Mouse (Mus musculus) kidney, adult 2 months (tissue): ENCODE results near the gene Supt6.

Experiments
- CTCF ChIP-seq: fragments of 200-500 bp; conservative IDR thresholded peaks from 2 replicates; pipeline ENCODE4 v1.5.1; 2011; ENCODE audit warnings: low read depth, mild to moderate bottlenecking, control low read depth, low read length, moderate library complexity, mixed read lengths; ENCODE audit not compliant: insufficient read depth, insufficient read length
- POLR2A ChIP-seq: fragments of 200-500 bp; IDR thresholded peaks from one replicate; pipeline ENCODE4 v1.6.1; 2011; ENCODE audit warnings: low read depth, low read length, control low read depth

DNA sequence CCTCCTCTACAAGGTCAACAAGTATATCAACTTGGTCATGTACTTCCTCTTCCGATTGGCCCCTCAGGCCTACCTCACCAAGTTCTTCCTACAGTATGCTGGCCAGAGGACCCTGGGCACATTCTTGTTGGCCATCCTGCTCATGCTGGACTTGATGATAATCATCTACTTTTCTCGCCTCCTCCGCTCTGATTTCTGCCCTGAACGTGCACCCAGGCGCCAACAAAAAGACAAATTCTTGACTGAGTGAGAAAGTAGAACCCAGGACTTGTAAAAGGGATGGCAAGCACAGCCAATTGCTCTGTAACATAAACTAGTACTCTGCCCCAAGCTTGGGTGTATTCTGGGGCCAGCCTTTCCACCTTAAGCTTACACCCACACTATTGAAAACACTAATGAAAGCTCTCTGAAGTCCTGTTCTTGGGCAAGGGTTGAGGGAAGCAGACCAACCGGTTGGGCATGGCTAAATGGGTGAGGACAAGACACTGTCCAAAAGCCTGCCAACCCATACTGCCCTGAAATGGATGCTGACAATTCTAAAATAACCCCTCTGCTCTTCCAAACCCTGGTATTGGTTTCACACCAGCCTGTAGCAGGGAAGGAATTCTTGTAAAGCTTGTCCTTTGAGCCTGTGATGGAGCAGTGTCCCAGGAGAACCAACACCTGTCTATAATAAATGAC is 65.6 kb downstream of the Supt6 start:
- TF ChIP-seq CTCF (no peak), POLR2A (no peak)
